Mouse (Mus musculus): Measurements from ENCODE around the gene Chrd. TPM values are rescaled to one million over a fixed set of nuclear protein-coding genes. Genes with fewer than 3 reads are reported as not detected.
A peak's percentile ranks its signal among the peaks of the same experiment; 100 is the strongest.

Chrd gene
- polyA plus RNA-seq, 1 experiment from 2014 or later, result 3.1 TPM

DNA sequence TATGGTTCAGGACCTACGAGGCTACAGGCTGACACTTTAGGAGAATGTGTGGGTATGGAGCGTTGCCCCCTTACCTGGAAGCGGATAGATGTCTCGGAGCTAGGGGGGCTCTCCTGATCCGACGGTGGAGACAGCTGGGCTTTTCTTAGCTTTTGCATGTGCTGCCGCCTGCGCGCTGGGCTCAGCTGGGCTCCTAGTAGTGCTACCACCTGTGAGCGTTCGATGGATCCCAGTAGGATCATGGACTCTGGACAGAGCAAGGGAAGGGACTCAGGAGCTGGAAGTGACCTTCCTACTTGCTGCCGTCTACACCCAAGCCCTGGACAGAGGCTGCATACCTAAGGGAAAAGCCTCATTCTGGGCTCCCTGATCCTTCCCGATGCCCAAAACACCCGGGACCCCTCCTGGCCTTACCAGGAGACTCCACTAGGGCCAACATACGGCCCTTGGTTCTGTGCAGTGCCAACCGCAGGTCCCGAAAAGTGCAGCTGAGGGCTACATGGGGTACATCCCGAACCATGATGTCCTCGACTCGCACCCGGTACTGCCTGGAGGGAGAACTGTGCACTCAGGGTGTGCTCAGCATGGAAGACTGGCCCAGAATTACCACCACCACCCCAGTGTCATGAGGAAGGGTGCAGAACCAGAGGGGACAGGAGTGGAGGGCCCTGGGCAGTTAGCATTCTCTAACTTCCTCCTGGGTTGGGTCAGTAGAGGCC is 24.5 kb upstream of the Chrd start:
- DNase-seq (ENCODE audit: low spot score) (no peak), ATAC-seq (ENCODE audit: low FRiP score) (no peak)
- H3K27me3 ChIP-seq (ENCODE audit: control insufficient read depth, insufficient read depth, low read length), result no peaks in the 10 kb centered on the region
- no peaks in the 10 kb centered on the region for H3K9me3 ChIP-seq (ENCODE audit: control insufficient read depth, low read length)
- no peak overlapping the region for H3K27ac ChIP-seq (ENCODE audit: low read depth, low read length)
- WGBS, result 94% methylated on average over 21 of the region's 21 CpGs
- no peak overlapping the region for H3K4me3 ChIP-seq (ENCODE audit: low read depth, low read length)
- no peak overlapping the region for H3K4me2 ChIP-seq (replicated peaks; ENCODE audit: low read depth, low read length)
- no peak overlapping the region for H3K9ac ChIP-seq (ENCODE audit: low read depth, low read length)
- H3K4me1 ChIP-seq (replicated peaks; ENCODE audit: control insufficient read depth, insufficient read depth, low read length), result no peaks in the 10 kb centered on the region
- no peaks in the 10 kb centered on the region; the same call in 1 of the 2 replicates for H3K36me3 ChIP-seq (ENCODE audit: control insufficient read depth, insufficient read depth, low read length)

DNA sequence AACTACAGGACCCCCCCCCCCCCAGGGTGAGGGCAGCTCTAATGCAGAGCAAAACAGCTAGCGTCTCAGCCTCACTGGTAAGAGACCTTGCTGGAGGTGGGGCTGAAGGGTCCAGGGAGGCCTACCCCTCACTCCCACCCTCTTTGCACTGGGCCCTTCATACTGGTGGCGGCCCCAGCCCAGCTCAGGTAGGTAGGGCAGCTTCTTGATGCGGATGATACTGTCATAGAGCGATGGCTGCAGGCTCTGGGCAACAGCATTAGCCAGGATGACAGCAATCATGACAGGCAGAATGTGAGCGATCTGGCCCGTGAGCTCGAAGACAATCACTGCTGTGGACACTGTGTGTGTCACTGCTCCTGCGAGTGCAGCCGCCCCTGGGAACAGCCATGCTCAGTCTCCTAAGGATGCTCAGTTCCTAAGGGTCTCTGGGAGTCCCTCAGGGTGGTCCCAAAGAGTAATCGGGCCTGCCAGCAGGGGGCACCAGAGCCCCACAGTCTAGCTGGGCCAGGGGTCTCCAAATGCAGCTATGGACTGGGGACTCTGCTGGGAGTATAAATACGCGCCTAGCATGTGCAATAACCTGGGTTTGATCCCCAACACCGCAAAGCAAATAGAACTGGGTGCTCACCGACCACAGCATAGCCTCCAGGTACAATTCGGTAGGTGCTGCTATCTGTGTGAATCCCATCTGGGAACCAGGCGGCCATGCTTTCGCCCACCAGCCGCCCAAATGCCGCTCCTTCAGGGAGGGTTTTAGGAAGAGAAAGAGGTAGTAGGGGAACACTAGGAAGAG is 23.8 kb upstream of the Chrd start:
- H3K36me3 ChIP-seq (ENCODE audit: control insufficient read depth, insufficient read depth, low read length), result no peaks in the 10 kb centered on the region; the same call in 1 of the 2 replicates
- no peaks in the 10 kb centered on the region for H3K4me1 ChIP-seq (replicated peaks; ENCODE audit: control insufficient read depth, insufficient read depth, low read length)
- H3K9ac ChIP-seq (ENCODE audit: low read depth, low read length), result no peak overlapping the region
- peak; percentile 87 for DNase-seq (ENCODE audit: low spot score)
- no peak overlapping the region for H3K4me2 ChIP-seq (replicated peaks; ENCODE audit: low read depth, low read length)
- no peak overlapping the region for H3K27ac ChIP-seq (ENCODE audit: low read depth, low read length)
- no peaks in the 10 kb centered on the region for H3K9me3 ChIP-seq (ENCODE audit: control insufficient read depth, low read length)
- H3K27me3 ChIP-seq (ENCODE audit: control insufficient read depth, insufficient read depth, low read length), result no peaks in the 10 kb centered on the region
- no peak overlapping the region for H3K4me3 ChIP-seq (ENCODE audit: low read depth, low read length)
- peak; percentile 69 for ATAC-seq (ENCODE audit: low FRiP score)
- WGBS, result 79% methylated on average over 19 of the region's 19 CpGs

- no peak for DNase-seq (ENCODE audit: low spot score)
- H3K9ac ChIP-seq (ENCODE audit: low read depth, low read length), result no peak overlapping the region
- WGBS, result 93% methylated on average over 11 of the region's 11 CpGs
- H3K4me3 ChIP-seq (ENCODE audit: low read depth, low read length), result no peak overlapping the region
- H3K9me3 ChIP-seq (ENCODE audit: control insufficient read depth, low read length), result no peaks in the 10 kb centered on the region
- no peak overlapping the region for H3K4me2 ChIP-seq (replicated peaks; ENCODE audit: low read depth, low read length)
- H3K36me3 ChIP-seq (ENCODE audit: control insufficient read depth, insufficient read depth, low read length), result no peaks in the 10 kb centered on the region; the same call in 1 of the 2 replicates
- 0 out of 2 replicates have a peak, but pooled peaks cover 3% of the 10 kb centered on the region for H3K4me1 ChIP-seq (replicated peaks; ENCODE audit: control insufficient read depth, insufficient read depth, low read length)
- no peak overlapping the region for H3K27ac ChIP-seq (ENCODE audit: low read depth, low read length)
- no peak for ATAC-seq (ENCODE audit: low FRiP score)
- H3K27me3 ChIP-seq (ENCODE audit: control insufficient read depth, insufficient read depth, low read length), result no peaks in the 10 kb centered on the region
These were observed 22.6 kb upstream of the Chrd start for GRCm38 (mm10) chr16:20710370-20710769.

GRCm38 (mm10) chr16:20710810-20711209 is 22.1 kb upstream of the Chrd start:
- H3K4me3 ChIP-seq (ENCODE audit: low read depth, low read length), result no peak overlapping the region
- H3K36me3 ChIP-seq (ENCODE audit: control insufficient read depth, insufficient read depth, low read length), result no peaks in the 10 kb centered on the region; the same call in 1 of the 2 replicates
- H3K4me1 ChIP-seq (replicated peaks; ENCODE audit: control insufficient read depth, insufficient read depth, low read length), result 0 out of 2 replicates have a peak, but pooled peaks cover 6% of the 10 kb centered on the region
- DNase-seq (ENCODE audit: low spot score) (no peak), ATAC-seq (ENCODE audit: low FRiP score) (no peak)
- no peaks in the 10 kb centered on the region for H3K27me3 ChIP-seq (ENCODE audit: control insufficient read depth, insufficient read depth, low read length)
- H3K9me3 ChIP-seq (ENCODE audit: control insufficient read depth, low read length), result no peaks in the 10 kb centered on the region
- H3K9ac ChIP-seq (ENCODE audit: low read depth, low read length), result no peak overlapping the region
- WGBS, result 87% methylated on average over 4 of the region's 4 CpGs
- no peak overlapping the region for H3K27ac ChIP-seq (ENCODE audit: low read depth, low read length)
- no peak overlapping the region for H3K4me2 ChIP-seq (replicated peaks; ENCODE audit: low read depth, low read length)

- Histone ChIP-seq H3K9me3 (ENCODE audit: control insufficient read depth, low read length) (no peaks in the 10 kb centered on the region), H3K4me1 (replicated peaks; ENCODE audit: control insufficient read depth, insufficient read depth, low read length) (peaks cover 11% of the 10 kb centered on the region; the same call in 1 of the 2 replicates), H3K27ac (ENCODE audit: low read depth, low read length) (no peak overlapping the region), H3K27me3 (ENCODE audit: control insufficient read depth, insufficient read depth, low read length) (no peaks in the 10 kb centered on the region), H3K4me3 (ENCODE audit: low read depth, low read length) (no peak overlapping the region), H3K4me2 (replicated peaks; ENCODE audit: low read depth, low read length) (no peak overlapping the region), H3K9ac (ENCODE audit: low read depth, low read length) (no peak overlapping the region), H3K36me3 (ENCODE audit: control insufficient read depth, insufficient read depth, low read length) (no peaks in the 10 kb centered on the region; the same call in 1 of the 2 replicates)
- 78% methylated on average over 9 of the region's 9 CpGs for WGBS
- DNase-seq (ENCODE audit: low spot score), result no peak
- no peak for ATAC-seq (ENCODE audit: low FRiP score)
These were observed 20.7 kb upstream of the Chrd start for GRCm38 (mm10) chr16:20712190-20712589.

DNA sequence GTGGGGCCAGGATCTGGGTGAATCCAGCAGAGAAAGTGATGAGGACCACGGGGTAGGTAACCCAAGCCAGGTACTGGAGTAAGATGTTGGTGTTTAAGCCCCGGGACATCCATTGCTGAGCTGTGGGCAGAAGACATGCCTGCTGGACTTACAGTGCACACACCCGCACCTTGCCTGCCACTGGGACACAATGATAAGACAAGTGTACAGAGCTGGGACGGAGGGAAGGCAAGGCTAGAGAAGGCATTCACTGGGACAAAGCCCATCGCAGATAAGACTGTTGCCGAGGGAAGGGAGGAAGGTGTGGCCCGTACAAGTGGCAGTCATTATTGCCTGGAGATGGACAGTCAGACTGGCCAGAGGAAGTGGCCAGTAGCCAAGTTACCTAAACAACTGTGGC is 20.0 kb upstream of the Chrd start:
- no peak overlapping the region for H3K9ac ChIP-seq (ENCODE audit: low read depth, low read length)
- ATAC-seq (ENCODE audit: low FRiP score), result no peak

GRCm38 (mm10) chr16:20714307-20715080 is 18.4 kb upstream of the Chrd start:
- ATAC-seq (ENCODE audit: low FRiP score) (no peak), DNase-seq (ENCODE audit: low spot score) (peak; percentile 22)
- peak overlapping the region; percentile 91 for H3K4me2 ChIP-seq (replicated peaks; ENCODE audit: low read depth, low read length)
- H3K9me3 ChIP-seq (ENCODE audit: control insufficient read depth, low read length), result no peaks in the 10 kb centered on the region
- 20% methylated on average over 11 of the region's 11 CpGs for WGBS
- H3K27ac ChIP-seq (ENCODE audit: low read depth, low read length), result no peak overlapping the region
- peak overlapping the region; percentile 15; the same call in 1 of the 2 replicates for H3K9ac ChIP-seq (ENCODE audit: low read depth, low read length)
- H3K27me3 ChIP-seq (ENCODE audit: control insufficient read depth, insufficient read depth, low read length), result no peaks in the 10 kb centered on the region
- H3K4me3 ChIP-seq (ENCODE audit: low read depth, low read length), result peak overlapping the region; percentile 62
- H3K4me1 ChIP-seq (replicated peaks; ENCODE audit: control insufficient read depth, insufficient read depth, low read length), result peaks cover 11% of the 10 kb centered on the region; the same call in 1 of the 2 replicates
- H3K36me3 ChIP-seq (ENCODE audit: control insufficient read depth, insufficient read depth, low read length), result no peaks in the 10 kb centered on the region; the same call in 1 of the 2 replicates

More for the DNA sequence above, 20.0 kb upstream of the Chrd start:
- H3K36me3 ChIP-seq (ENCODE audit: control insufficient read depth, insufficient read depth, low read length), result no peaks in the 10 kb centered on the region; the same call in 1 of the 2 replicates
- no peak overlapping the region for H3K4me2 ChIP-seq (replicated peaks; ENCODE audit: low read depth, low read length)
- H3K27me3 ChIP-seq (ENCODE audit: control insufficient read depth, insufficient read depth, low read length), result no peaks in the 10 kb centered on the region
- 89% methylated on average over 7 of the region's 7 CpGs for WGBS
- peaks cover 11% of the 10 kb centered on the region; the same call in 1 of the 2 replicates for H3K4me1 ChIP-seq (replicated peaks; ENCODE audit: control insufficient read depth, insufficient read depth, low read length)
- H3K4me3 ChIP-seq (ENCODE audit: low read depth, low read length), result no peak overlapping the region
- H3K9me3 ChIP-seq (ENCODE audit: control insufficient read depth, low read length), result no peaks in the 10 kb centered on the region
- DNase-seq (ENCODE audit: low spot score), result no peak
- H3K27ac ChIP-seq (ENCODE audit: low read depth, low read length), result no peak overlapping the region

GRCm38 (mm10) chr16:20715161-20715560 is 17.8 kb upstream of the Chrd start:
- Histone ChIP-seq H3K36me3 (ENCODE audit: control insufficient read depth, insufficient read depth, low read length) (no peaks in the 10 kb centered on the region; the same call in 1 of the 2 replicates), H3K27ac (ENCODE audit: low read depth, low read length) (no peak overlapping the region), H3K27me3 (ENCODE audit: control insufficient read depth, insufficient read depth, low read length) (no peaks in the 10 kb centered on the region), H3K4me2 (replicated peaks; ENCODE audit: low read depth, low read length) (peak overlapping the region; percentile 91), H3K9me3 (ENCODE audit: control insufficient read depth, low read length) (no peaks in the 10 kb centered on the region), H3K9ac (ENCODE audit: low read depth, low read length) (peak overlapping the region; percentile 81), H3K4me1 (replicated peaks; ENCODE audit: control insufficient read depth, insufficient read depth, low read length) (peaks cover 11% of the 10 kb centered on the region; the same call in 1 of the 2 replicates), H3K4me3 (ENCODE audit: low read depth, low read length) (peak overlapping the region; percentile 62)
- DNase-seq (ENCODE audit: low spot score), result peak; percentile 22
- WGBS, result 54% methylated on average over 2 of the region's 2 CpGs
- ATAC-seq (ENCODE audit: low FRiP score), result no peak

Measured in hindbrain, embryonic 11.5 days (tissue).